Mouse (Mus musculus): ENCODE results near the gene S100a3. TPM values are rescaled to one million over a fixed set of nuclear protein-coding genes. Genes with fewer than 3 reads are reported as not detected.

The S100a3 gene
- total and polyA plus RNA-seq, 3 experiments, result 0.03 to 0.04 TPM; not detected in 1

DNA sequence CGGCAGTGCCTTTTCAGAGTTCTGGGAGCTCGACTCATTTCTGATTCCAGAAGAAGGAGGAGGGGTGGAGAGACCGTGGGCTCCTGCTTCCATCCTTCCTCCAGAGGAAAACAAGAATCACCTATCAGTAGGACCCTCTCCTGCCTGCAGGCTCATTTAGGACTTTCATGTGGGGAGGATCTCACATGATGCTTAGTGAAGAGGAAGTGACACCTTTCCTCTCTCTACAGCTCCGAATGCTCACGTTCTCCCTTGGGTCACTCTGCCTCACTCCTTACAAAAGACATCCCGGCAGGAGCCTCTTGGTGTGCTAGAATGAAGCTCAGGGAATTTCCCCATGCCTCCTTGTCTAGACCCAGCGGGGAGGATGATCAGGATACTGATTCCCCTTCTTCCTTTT lies 61.2 kb downstream of the S100a3 start:
- TF ChIP-seq MEF2A (IDR thresholded peaks at IDR 0.05; ENCODE audit: extremely low read depth, insufficient replicate concordance, low read depth, low read length, poor library complexity, severe bottlenecking), result no peak
- no peak for TF ChIP-seq KAT2A (conservative IDR thresholded peaks at IDR 0.05; ENCODE audit: low read depth, low read length)
- TF ChIP-seq MYC (IDR thresholded peaks at IDR 0.05; ENCODE audit: low read depth, low read length), result no peak
- no peak for TF ChIP-seq RAD21 (IDR thresholded peaks at IDR 0.05; ENCODE audit: low read depth, low read length)
- no peak for TF ChIP-seq RCOR1 (IDR thresholded peaks at IDR 0.05; ENCODE audit: low read depth, low read length)
- no peak for TF ChIP-seq GATA1 (IDR thresholded peaks at IDR 0.05; ENCODE audit: low read depth, low read length)
- no peak for TF ChIP-seq ZC3H11A (IDR thresholded peaks at IDR 0.05; ENCODE audit: low read depth, low read length)
- no peak for TF ChIP-seq GABPA (IDR thresholded peaks at IDR 0.05; ENCODE audit: low read depth, low read length)
- TF ChIP-seq E2F4 (IDR thresholded peaks at IDR 0.05; ENCODE audit: borderline replicate concordance, low read depth, low read length), result no peak
- TF ChIP-seq ETS1 (IDR thresholded peaks at IDR 0.05; ENCODE audit: low read depth, low read length), result no peak
- TF ChIP-seq MAX (IDR thresholded peaks at IDR 0.05; ENCODE audit: low read length), result no peak
- TF ChIP-seq NELFE (IDR thresholded peaks at IDR 0.05; ENCODE audit: low read depth, low read length), result no peak
- no peak for TF ChIP-seq CTCF (IDR thresholded peaks at IDR 0.05 in 2 of 3, conservative IDR thresholded peaks at IDR 0.05 in 1 of 3; ENCODE audit: control insufficient read depth in 1 of 3, insufficient read depth in 1 of 3, low read depth in 2 of 3, low read length in 3 of 3, poor library complexity in 1 of 3, severe bottlenecking in 1 of 3)
- TF ChIP-seq CHD2 (IDR thresholded peaks at IDR 0.05; ENCODE audit: low read length), result no peak
- TF ChIP-seq USF2 (IDR thresholded peaks at IDR 0.05; ENCODE audit: borderline replicate concordance in 1 of 2, insufficient read depth in 1 of 2, low read depth in 1 of 2, low read length in 2 of 2), result no peak
- H3K27ac ChIP-seq (ENCODE audit: control insufficient read depth, low read depth, low read length), result no peak overlapping the region

DNA sequence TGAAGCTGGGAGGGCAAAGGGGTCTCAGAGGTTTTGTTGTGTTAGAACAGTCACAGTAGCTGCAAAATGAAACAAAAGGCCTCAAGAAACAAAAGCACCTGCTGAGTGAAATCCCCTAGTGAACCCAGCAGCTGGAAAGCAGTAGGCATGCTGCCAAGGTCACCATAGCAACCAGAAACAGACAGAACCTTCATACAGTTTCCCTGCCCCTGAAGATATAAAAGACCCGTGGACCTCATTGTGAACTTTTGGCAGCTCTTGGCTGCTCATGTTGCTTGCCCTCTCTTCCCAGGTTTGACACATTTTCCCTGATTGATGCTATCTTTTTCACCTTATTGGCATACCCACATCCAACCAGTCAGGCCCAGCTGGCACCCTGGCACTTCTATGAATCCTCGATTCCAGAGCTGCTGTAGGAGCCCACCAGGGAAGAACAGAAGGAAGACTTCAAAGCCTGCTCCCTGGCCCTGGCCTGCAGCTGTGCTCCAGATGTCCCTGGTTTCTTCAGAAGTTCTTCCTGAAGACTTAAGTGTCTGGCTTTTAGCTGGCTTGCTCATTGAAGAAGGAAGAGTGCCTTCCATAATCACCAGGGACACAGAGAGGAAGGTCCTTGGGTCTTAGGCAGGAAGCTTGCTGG lies 63.2 kb downstream of the S100a3 start:
- no peaks in the 10 kb centered on the region for H3K4me1 ChIP-seq (ENCODE audit: control insufficient read depth in 1 of 2, insufficient read depth in 2 of 2, low read length in 2 of 2)
- TF ChIP-seq ZKSCAN1 (IDR thresholded peaks at IDR 0.05; ENCODE audit: low read depth, low read length) (no peak), CTCF (IDR thresholded peaks at IDR 0.05 in 2 of 3, conservative IDR thresholded peaks at IDR 0.05 in 1 of 3; ENCODE audit: control insufficient read depth in 1 of 3, insufficient read depth in 1 of 3, low read depth in 2 of 3, low read length in 3 of 3, poor library complexity in 1 of 3, severe bottlenecking in 1 of 3) (no peak), MAFK (IDR thresholded peaks at IDR 0.05; ENCODE audit: borderline replicate concordance, low read depth, low read length) (no peak), MXI1 (IDR thresholded peaks at IDR 0.05; ENCODE audit: low read depth, low read length) (no peak), MYC (IDR thresholded peaks at IDR 0.05; ENCODE audit: low read depth, low read length) (no peak), ELF1 (IDR thresholded peaks at IDR 0.05; ENCODE audit: low read depth, low read length) (no peak), BHLHE40 (IDR thresholded peaks at IDR 0.05; ENCODE audit: borderline replicate concordance, low read depth, low read length) (no peak), HCFC1 (IDR thresholded peaks at IDR 0.05; ENCODE audit: low read depth, low read length) (no peak), POLR2A (IDR thresholded peaks at IDR 0.05; ENCODE audit: control insufficient read depth in 1 of 2, insufficient read depth in 1 of 2, low read depth in 1 of 2, low read length in 2 of 2, poor library complexity in 1 of 2) (no peak), ZMIZ1 (IDR thresholded peaks at IDR 0.05; ENCODE audit: low read depth, low read length) (no peak), NRF1 (IDR thresholded peaks at IDR 0.05; ENCODE audit: insufficient read depth, low read depth, low read length, poor library complexity, severe bottlenecking) (no peak)

More for the DNA sequence above, 61.2 kb downstream of the S100a3 start:
- H3K9me3 ChIP-seq (replicated peaks; ENCODE audit: insufficient read depth, low read length), result no peaks in the 10 kb centered on the region
- no peaks in the 10 kb centered on the region for H3K36me3 ChIP-seq (ENCODE audit: control insufficient read depth in 1 of 2, insufficient read depth in 2 of 2, low read length in 2 of 2)
- H3K9ac ChIP-seq (ENCODE audit: control insufficient read depth, low read depth, low read length, poor library complexity, severe bottlenecking), result no peak overlapping the region
- no peak for DNase-seq (ENCODE audit: low read depth, low spot score)
- no peak overlapping the region for H3K4me3 ChIP-seq (ENCODE audit: control insufficient read depth in 1 of 2, insufficient read depth in 1 of 2, low read depth in 2 of 2, low read length in 2 of 2)
- no peaks in the 10 kb centered on the region for H3K79me2 ChIP-seq (ENCODE audit: control insufficient read depth, insufficient read depth, low read length, poor library complexity)
- peaks cover 5 to 15% of the 10 kb centered on the region in 2 experiments for H3K27me3 ChIP-seq (ENCODE audit: control insufficient read depth in 1 of 2, insufficient read depth in 2 of 2, low read length in 2 of 2)
- H3K4me1 ChIP-seq (ENCODE audit: control insufficient read depth in 1 of 2, insufficient read depth in 2 of 2, low read length in 2 of 2), result no peaks in the 10 kb centered on the region

More for the DNA sequence above, 63.2 kb downstream of the S100a3 start:
- H3K79me2 ChIP-seq (ENCODE audit: control insufficient read depth, insufficient read depth, low read length, poor library complexity), result no peaks in the 10 kb centered on the region
- H3K9me3 ChIP-seq (replicated peaks; ENCODE audit: insufficient read depth, low read length), result no peaks in the 10 kb centered on the region
- H3K27ac ChIP-seq (ENCODE audit: control insufficient read depth, low read depth, low read length), result no peak overlapping the region
- H3K4me3 ChIP-seq (ENCODE audit: control insufficient read depth in 1 of 2, insufficient read depth in 1 of 2, low read depth in 2 of 2, low read length in 2 of 2), result no peak overlapping the region
- H3K9ac ChIP-seq (ENCODE audit: control insufficient read depth, low read depth, low read length, poor library complexity, severe bottlenecking), result no peak overlapping the region
- DNase-seq (ENCODE audit: low read depth, low spot score), result peak; percentile 46
- H3K27me3 ChIP-seq (ENCODE audit: control insufficient read depth in 1 of 2, insufficient read depth in 2 of 2, low read length in 2 of 2), result peaks cover 15 to 23% of the 10 kb centered on the region in 2 experiments
- no peaks in the 10 kb centered on the region for H3K36me3 ChIP-seq (ENCODE audit: control insufficient read depth in 1 of 2, insufficient read depth in 2 of 2, low read length in 2 of 2)
